Mouse (Mus musculus) stomach, postnatal 0 days (tissue): ENCODE results near the gene Fam3c. TPM values are rescaled to one million over a fixed set of nuclear protein-coding genes. Genes with fewer than 3 reads are reported as not detected.
A peak's percentile ranks its signal among the peaks of the same experiment; 100 is the strongest.

Source experiments
- ATAC-seq: fragments of 200-750 bp; cut with Nextera tagmentation; 2 replicates; pipeline ENCODE4 v1.8.0; 2017; ENCODE audit not compliant: low FRiP score, low TSS enrichment
- DNase-seq: peaks from one replicate; pipeline ENCODE4 v3.0.0-alpha.2; 2016; ENCODE audit warnings: low spot score
- H3K27ac ChIP-seq: fragments of 300-500 bp; sonication (generic); replicated peaks from 2 replicates; pipeline ENCODE4 v1.5.1; 2014; ENCODE audit warnings: mild to moderate bottlenecking, control low read depth
- H3K27me3 ChIP-seq: fragments of 300-500 bp; sonication (generic); 2 replicates; pipeline ENCODE4 v1.6.1; 2014; ENCODE audit warnings: low read length; ENCODE audit not compliant: control insufficient read depth, insufficient read depth
- H3K36me3 ChIP-seq: fragments of 300-500 bp; sonication (generic); 2 replicates; pipeline ENCODE4 v1.6.1; 2014; ENCODE audit warnings: low read length, mixed read lengths; ENCODE audit not compliant: control insufficient read depth, insufficient read depth
- H3K4me1 ChIP-seq: fragments of 300-500 bp; sonication (generic); replicated peaks from 2 replicates; pipeline ENCODE4 v1.6.1; 2014; ENCODE audit warnings: antibody characterized with exemption; ENCODE audit not compliant: control insufficient read depth, insufficient read depth
- H3K4me2 ChIP-seq: fragments of 300-500 bp; sonication (generic); replicated peaks from 2 replicates; pipeline ENCODE4 v1.6.1; 2014; ENCODE audit warnings: low read depth, mild to moderate bottlenecking, control low read depth, moderate library complexity
- H3K4me3 ChIP-seq: fragments of 300-500 bp; sonication (generic); 2 replicates; pipeline ENCODE4 v1.5.1; 2014; ENCODE audit warnings: low read depth, low read length, control low read depth
- H3K9ac ChIP-seq: fragments of 300-500 bp; sonication (generic); 2 replicates; pipeline ENCODE4 v1.6.1; 2014; ENCODE audit warnings: mild to moderate bottlenecking, low read length, control low read depth, mixed read lengths
- H3K9me3 ChIP-seq: fragments of 300-500 bp; sonication (generic); 2 replicates; pipeline ENCODE4 v1.6.1; 2016; ENCODE audit warnings: low read length; ENCODE audit not compliant: control insufficient read depth
- CTCF ChIP-seq: IDR thresholded peaks from 2 replicates; pipeline ENCODE4 v1.5.1; 2016; ENCODE audit warnings: antibody characterized with exemption, low read depth, mild to moderate bottlenecking, moderate library complexity
- EP300 ChIP-seq: optimal IDR thresholded peaks from 2 replicates; pipeline ENCODE3; 2016; ENCODE audit warnings: antibody characterized with exemption
- WGBS: fragments of 180-500 bp; shearing (Covaris S2); extraction: QIAGEN DNeasy Blood & Tissue Kit; methylation state at CpG from one replicate; pipeline ENCODE4 v1.1.7; 2014; 5-methylcytosine and 5-hydroxymethylcytosine counted together
- polyA plus RNA-seq: library from polyadenylated mRNA; unstranded; fragments of >200 nt; fragmentation: Nextera tagmentation; extraction: Ambion mirVana; gene quantifications from 2 replicates; pipeline ENCODE4 v1.2.1, GENCODE M21; 2015

Fam3c gene
- polyA plus RNA-seq, 1 experiment from 2014 or later, result 99.4 TPM

DNA sequence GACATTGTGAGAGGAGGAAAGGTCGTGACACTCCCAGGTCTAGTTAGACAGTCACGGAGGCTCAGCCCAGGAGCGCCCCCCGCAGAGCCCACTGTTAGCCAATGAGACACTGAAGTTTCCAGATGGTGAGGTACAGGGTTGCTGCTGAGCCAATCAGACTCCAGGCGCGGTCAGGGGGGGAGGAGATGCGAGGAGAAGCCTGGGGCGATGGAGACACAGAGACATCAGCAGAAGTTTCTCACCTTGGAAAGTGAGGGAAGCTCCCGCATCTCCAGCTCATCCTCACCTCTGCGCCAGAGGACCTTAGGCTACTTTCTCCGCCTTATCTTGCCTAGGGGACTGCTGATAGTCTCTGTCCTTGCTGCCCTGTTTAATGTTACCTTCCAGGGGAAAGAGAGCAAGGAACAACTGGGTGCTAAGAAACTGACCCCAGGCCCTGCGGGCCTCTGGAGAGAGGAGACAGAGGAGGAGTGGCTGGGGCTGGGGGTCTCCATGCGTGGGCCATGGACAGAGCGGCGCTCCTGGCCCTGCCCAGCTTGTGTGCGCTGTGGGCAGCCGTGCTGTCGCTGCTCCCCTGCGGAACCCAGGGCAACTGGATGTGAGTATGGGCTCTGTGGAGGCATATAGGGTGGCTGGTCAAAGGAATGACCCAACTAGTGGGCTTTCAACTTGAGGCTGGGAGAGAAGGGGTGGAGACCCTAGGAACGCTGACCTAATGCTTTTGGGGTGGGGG is 67.9 kb downstream of the Fam3c start, which contains the start of gene Wnt16:
Wnt16 (plus strand) TSS at position 224 of the 733 bp plus-strand sequence.
- H3K4me2 ChIP-seq, result peak within 1 kb of the TSS; percentile 62
- peaks cover 3% of the 10 kb centered on the region; the same call in 1 of the 2 replicates for H3K4me1 ChIP-seq
- H3K27me3 ChIP-seq, result no peaks in the 10 kb centered on the region
- H3K9me3 ChIP-seq, result no peaks in the 10 kb centered on the region
- no peak for TF ChIP-seq CTCF
- TF ChIP-seq EP300, result no peak
- peak within 1 kb of the TSS; percentile 46 for H3K4me3 ChIP-seq
- DNase-seq (no peak), ATAC-seq (peak; percentile 61)
- H3K27ac ChIP-seq, result peak within 1 kb of the TSS; percentile 69; the same call in 1 of the 2 replicates
- H3K9ac ChIP-seq, result peak within 1 kb of the TSS; percentile 47; the same call in 1 of the 2 replicates
- H3K36me3 ChIP-seq, result no peaks in the 10 kb centered on the region
- WGBS, result 4% methylated on average over 20 of the region's 20 CpGs

- WGBS, result 84% methylated on average over 4 of the region's 4 CpGs
- Histone ChIP-seq H3K4me1 (no peaks in the 10 kb centered on the region), H3K27me3 (no peaks in the 10 kb centered on the region), H3K27ac (no peak overlapping the region), H3K9ac (no peak overlapping the region), H3K36me3 (no peaks in the 10 kb centered on the region), H3K4me2 (no peak overlapping the region), H3K9me3 (no peaks in the 10 kb centered on the region), H3K4me3 (no peak overlapping the region)
- ATAC-seq (no peak), DNase-seq (no peak)
- TF ChIP-seq CTCF (no peak), EP300 (no peak)
Observed at GRCm38 (mm10) chr6:22282405-22282804, 73.6 kb downstream of the Fam3c start.

DNA sequence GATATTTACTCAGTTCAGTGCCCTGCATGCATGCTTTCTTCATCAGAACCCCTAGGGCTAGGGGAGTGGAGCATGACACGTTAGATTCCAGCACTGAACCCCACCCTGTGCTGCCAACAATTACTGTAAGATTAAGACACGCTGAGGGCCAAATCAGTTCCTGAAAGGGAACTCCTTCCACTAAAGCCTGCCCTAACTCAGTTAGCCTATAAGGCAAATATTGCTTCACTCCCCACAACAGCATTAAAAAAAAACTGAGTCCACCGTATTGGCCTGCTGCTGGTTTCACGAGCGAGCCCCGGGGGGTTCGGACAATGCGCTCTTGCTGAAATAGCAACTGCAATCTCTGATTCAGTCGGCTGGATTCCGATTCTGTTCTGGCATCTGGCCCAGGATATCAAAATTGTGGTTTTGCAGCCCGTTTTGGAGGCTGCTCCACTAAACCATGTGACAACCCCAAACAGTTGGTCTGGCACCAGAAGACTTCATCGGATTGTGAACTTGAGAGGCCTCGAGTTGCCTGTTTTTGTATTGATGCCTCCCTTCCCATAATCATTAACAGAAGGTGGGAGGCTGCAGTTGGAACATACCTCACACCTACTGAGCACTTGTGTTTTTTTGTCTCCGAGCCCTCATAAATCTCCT is 75.7 kb downstream of the Fam3c start:
- TF ChIP-seq EP300 (no peak), CTCF (no peak)
- H3K4me1 ChIP-seq, result no peaks in the 10 kb centered on the region
- no peaks in the 10 kb centered on the region for H3K9me3 ChIP-seq
- no peaks in the 10 kb centered on the region for H3K27me3 ChIP-seq
- H3K4me2 ChIP-seq, result peak overlapping the region; percentile 38
- ATAC-seq (peak; percentile 87), DNase-seq (peak; percentile 29)
- H3K9ac ChIP-seq, result no peak overlapping the region
- H3K4me3 ChIP-seq, result no peak overlapping the region
- no peaks in the 10 kb centered on the region for H3K36me3 ChIP-seq
- peak overlapping the region; percentile 69 for H3K27ac ChIP-seq
- WGBS, result 22% methylated on average over 14 of the region's 14 CpGs

GRCm38 (mm10) chr6:22277941-22278340 is 78.1 kb downstream of the Fam3c start:
- no peak overlapping the region for H3K4me3 ChIP-seq
- ATAC-seq, result no peak
- no peak for DNase-seq
- no peak overlapping the region for H3K27ac ChIP-seq
- 71% methylated on average over 3 of the region's 3 CpGs for WGBS
- no peaks in the 10 kb centered on the region for H3K36me3 ChIP-seq
- TF ChIP-seq EP300 (no peak), CTCF (no peak)
- no peaks in the 10 kb centered on the region for H3K9me3 ChIP-seq
- no peak overlapping the region for H3K4me2 ChIP-seq
- no peaks in the 10 kb centered on the region for H3K27me3 ChIP-seq
- H3K4me1 ChIP-seq, result no peaks in the 10 kb centered on the region
- no peak overlapping the region for H3K9ac ChIP-seq

DNA sequence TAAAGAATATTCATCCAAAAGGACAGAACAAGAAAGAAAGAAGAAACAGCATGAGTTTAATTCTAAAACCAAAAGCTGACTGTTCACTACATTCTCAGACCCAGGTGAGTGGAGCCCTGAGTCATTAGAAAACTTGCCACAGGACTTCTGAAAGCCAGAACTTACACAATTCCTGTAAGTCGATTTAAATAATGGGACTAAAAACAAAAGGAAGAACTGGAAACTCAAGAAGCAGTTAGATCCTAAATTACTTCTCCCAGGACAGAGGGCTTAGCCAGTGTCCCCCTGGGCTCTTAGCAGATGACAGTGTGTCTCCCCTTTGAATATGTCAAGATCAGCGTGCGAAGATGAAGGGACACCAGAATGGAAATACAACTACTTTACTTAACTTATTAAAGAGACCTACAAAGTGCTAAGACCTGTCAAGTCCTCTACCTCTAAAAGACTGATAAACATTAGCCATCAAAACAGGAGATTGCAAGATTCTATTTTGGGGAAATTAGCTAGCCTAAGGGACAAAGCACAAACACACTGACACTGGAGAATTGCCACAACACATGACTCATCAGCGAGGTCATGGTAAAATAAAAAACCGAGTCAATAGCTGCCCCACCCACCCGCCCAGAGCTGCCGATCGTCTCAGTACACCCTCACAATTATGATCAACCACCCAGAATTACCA is 86.1 kb downstream of the Fam3c start:
- no peak overlapping the region for H3K27ac ChIP-seq
- H3K4me3 ChIP-seq, result no peak overlapping the region
- no peaks in the 10 kb centered on the region for H3K9me3 ChIP-seq
- DNase-seq, result no peak
- ATAC-seq, result no peak
- TF ChIP-seq EP300, result no peak
- TF ChIP-seq CTCF, result no peak
- H3K36me3 ChIP-seq, result no peaks in the 10 kb centered on the region
- no peak overlapping the region for H3K9ac ChIP-seq
- WGBS, result 54% methylated on average over 8 of the region's 8 CpGs
- no peaks in the 10 kb centered on the region for H3K27me3 ChIP-seq
- no peak overlapping the region for H3K4me2 ChIP-seq
- H3K4me1 ChIP-seq, result no peaks in the 10 kb centered on the region

DNA sequence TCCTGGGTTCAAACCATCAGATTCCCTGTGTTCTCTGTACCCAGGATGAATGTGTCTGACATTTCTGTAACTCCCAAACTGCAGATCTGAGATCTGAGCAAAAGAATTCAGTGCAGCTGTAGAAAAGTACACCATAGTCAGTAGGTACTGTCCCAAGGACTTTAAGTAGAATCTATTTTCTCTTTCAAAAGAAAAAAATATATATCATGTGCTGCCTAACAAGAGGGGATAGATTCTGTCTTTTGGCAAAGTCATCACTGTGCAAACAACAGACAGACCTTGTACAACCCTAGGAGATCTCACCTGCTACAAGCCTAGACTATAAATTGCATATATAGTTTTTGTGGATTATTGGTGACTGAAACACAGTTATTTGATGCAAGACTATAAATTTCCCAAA is 87.4 kb downstream of the Fam3c start:
- Histone ChIP-seq H3K4me3 (no peak overlapping the region), H3K4me2 (no peak overlapping the region), H3K27ac (no peak overlapping the region), H3K4me1 (no peaks in the 10 kb centered on the region), H3K27me3 (no peaks in the 10 kb centered on the region), H3K9me3 (no peaks in the 10 kb centered on the region), H3K36me3 (no peaks in the 10 kb centered on the region), H3K9ac (no peak overlapping the region)
- DNase-seq (no peak), ATAC-seq (no peak)
- TF ChIP-seq EP300 (no peak), CTCF (no peak)
